Mouse (Mus musculus) bone marrow, adult 2 months (tissue): Measurements from ENCODE around the gene Tbc1d1.

Experiments
- CTCF ChIP-seq: fragments of 200-500 bp; IDR thresholded peaks from 2 replicates; pipeline ENCODE4 v1.5.1; 2011; ENCODE audit warnings: low read length, control low read depth; ENCODE audit not compliant: control insufficient read depth, insufficient read depth
- POLR2A ChIP-seq: fragments of 200-500 bp; IDR thresholded peaks from 2 replicates; pipeline ENCODE4 v1.6.1; 2011; ENCODE audit warnings: low read depth, mild to moderate bottlenecking, control low read depth, low read length, borderline replicate concordance; ENCODE audit not compliant: control insufficient read depth

DNA sequence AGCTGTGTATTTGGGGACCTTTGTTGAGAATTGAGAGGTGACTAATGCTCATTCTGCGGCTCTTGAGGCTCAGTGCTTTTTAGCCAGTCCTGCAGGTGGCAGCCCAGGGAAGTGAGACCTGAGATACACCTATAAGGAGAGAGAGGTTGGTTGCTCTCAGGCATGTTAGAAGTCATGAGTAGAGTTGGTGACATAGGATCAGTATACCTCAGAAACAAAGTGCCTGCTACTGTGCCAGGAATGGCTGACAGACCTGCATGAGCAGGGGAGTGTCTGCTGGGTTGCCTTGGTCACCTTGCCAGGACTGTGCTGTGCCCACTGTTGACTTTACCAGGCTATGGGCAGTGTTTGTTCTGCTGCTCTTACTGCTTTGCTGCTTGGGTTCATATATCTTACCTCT is 157.4 kb downstream of the Tbc1d1 start:
- no peak for TF ChIP-seq POLR2A
- no peak for TF ChIP-seq CTCF
